Mouse (Mus musculus) thymus, adult 2 months (tissue): ENCODE measurements at regions not wholly inside any gene's neighbourhood (a gene's known extent, or its start where the extent isn't known, plus 50 kb on each side); places are given as distances from the start of the nearest gene placed in this dataset.
"Not testable (repeated sequence)": the region's sequence is repeated elsewhere in the genome, so short reads cannot be mapped to it uniquely, and the experiment has no call there.

Experiments
- DNase-seq: peaks from one replicate; pipeline ENCODE4 v3.0.0; 2021
- H3K27ac ChIP-seq: fragments of 200-500 bp; 2 replicates; pipeline ENCODE4 v1.5.1; 2012; ENCODE audit warnings: low read length, control low read depth; ENCODE audit not compliant: control insufficient read depth, insufficient read depth
- H3K27me3 ChIP-seq: fragments of 200-500 bp; 2 replicates; pipeline ENCODE4 v1.6.1; 2012; ENCODE audit warnings: mild to moderate bottlenecking, low read length, moderate library complexity, mixed read lengths; ENCODE audit not compliant: control insufficient read depth, insufficient read depth
- H3K36me3 ChIP-seq: fragments of 200-500 bp; 2 replicates; pipeline ENCODE4 v1.6.1; 2012; ENCODE audit warnings: mild to moderate bottlenecking, low read length, moderate library complexity; ENCODE audit not compliant: control insufficient read depth, insufficient read depth
- H3K4me1 ChIP-seq: fragments of 200-500 bp; replicated peaks from 2 replicates; pipeline ENCODE4 v1.6.1; 2012; ENCODE audit warnings: low read length; ENCODE audit not compliant: control insufficient read depth, insufficient read depth
- H3K4me3 ChIP-seq: fragments of 200-500 bp; 2 replicates; pipeline ENCODE4 v1.5.1; 2012; ENCODE audit warnings: mild to moderate bottlenecking, low read length, control low read depth, moderate library complexity; ENCODE audit not compliant: control insufficient read depth, insufficient read depth
- CTCF ChIP-seq: fragments of 200-500 bp; IDR thresholded peaks from 2 replicates; pipeline ENCODE4 v1.5.1; 2012; ENCODE audit warnings: mild to moderate bottlenecking, control low read depth, low read length, moderate library complexity, borderline replicate concordance; ENCODE audit not compliant: control insufficient read depth, poor library complexity, insufficient read depth; ENCODE audit errors: extremely low read depth
- POLR2A ChIP-seq: fragments of 200-500 bp; IDR thresholded peaks from 2 replicates; pipeline ENCODE4 v1.6.1; 2012; ENCODE audit warnings: mild to moderate bottlenecking, low read length, control low read depth, moderate library complexity; ENCODE audit not compliant: control insufficient read depth, poor library complexity, insufficient read depth; ENCODE audit errors: extremely low read depth
- WGBS: fragments of 180-500 bp; shearing (Covaris S2); methylation state at CpG from one replicate; pipeline ENCODE4 v1.1.7; 2018; 5-methylcytosine and 5-hydroxymethylcytosine counted together

GRCm38 (mm10) chr16:21102033-21102432 lies 51.8 kb downstream of the Teddm3 start:
- not testable (repeated sequence) for H3K27me3 ChIP-seq, H3K4me3 ChIP-seq, H3K36me3 ChIP-seq, H3K27ac ChIP-seq, H3K4me1 ChIP-seq, DNase-seq
- 80% methylated on average over 3 of the region's 3 CpGs for WGBS

GRCm38 (mm10) chr16:21100126-21100525 lies 53.7 kb downstream of the Teddm3 start:
- H3K27me3 ChIP-seq, H3K36me3 ChIP-seq, H3K27ac ChIP-seq, H3K4me1 ChIP-seq, H3K4me3 ChIP-seq, DNase-seq: not testable (repeated sequence)
- WGBS: 50% methylated on average over 2 of the region's 2 CpGs

GRCm38 (mm10) chr16:21074779-21075148 lies 79.0 kb downstream of the Teddm3 start:
- H3K4me1 ChIP-seq: 0 out of 2 replicates have a peak, but pooled peaks cover 2% of the 10 kb centered on the region
- TF ChIP-seq CTCF (no peak), POLR2A (no peak)
- no peaks in the 10 kb centered on the region for H3K36me3 ChIP-seq
- WGBS: 70% methylated on average over 5 of the region's 5 CpGs
- H3K27me3 ChIP-seq: no peaks in the 10 kb centered on the region
- H3K27ac ChIP-seq: no peak overlapping the region
- H3K4me3 ChIP-seq: no peak overlapping the region
- DNase-seq: no peak

- WGBS: 22% methylated on average over 9 of the region's 10 CpGs
- H3K27me3 ChIP-seq, H3K27ac ChIP-seq, H3K4me1 ChIP-seq, H3K4me3 ChIP-seq, H3K36me3 ChIP-seq: not testable (repeated sequence)
- peak; percentile 6 for DNase-seq
Measured at GRCm38 (mm10) chr16:21074082-21074778, 79.6 kb downstream of the Teddm3 start.

- WGBS: 81% methylated on average over 2 of the region's 2 CpGs
- DNase-seq: no peak
- TF ChIP-seq CTCF (no peak), POLR2A (no peak)
Measured at GRCm38 (mm10) chr16:21060211-21060610, 93.6 kb downstream of the Teddm3 start.

GRCm38 (mm10) chr16:21054772-21055171 lies 99.0 kb downstream of the Teddm3 start:
- TF ChIP-seq POLR2A (no peak), CTCF (no peak)
- Histone ChIP-seq H3K4me3 (no peak overlapping the region), H3K4me1 (no peaks in the 10 kb centered on the region), H3K27ac (no peak overlapping the region), H3K36me3 (no peaks in the 10 kb centered on the region), H3K27me3 (no peaks in the 10 kb centered on the region)
- DNase-seq: no peak

More at GRCm38 (mm10) chr16:21060211-21060610, 93.6 kb downstream of the Teddm3 start:
- Histone ChIP-seq H3K36me3 (no peaks in the 10 kb centered on the region), H3K4me1 (no peaks in the 10 kb centered on the region), H3K27ac (no peak overlapping the region), H3K27me3 (no peaks in the 10 kb centered on the region), H3K4me3 (no peak overlapping the region)

GRCm38 (mm10) chr16:21022087-21022486 lies 131.7 kb downstream of the Teddm3 start:
- DNase-seq, H3K36me3 ChIP-seq, H3K27me3 ChIP-seq, H3K4me1 ChIP-seq, H3K27ac ChIP-seq, H3K4me3 ChIP-seq: not testable (repeated sequence)
- 10% methylated on average over 1 of the region's 1 CpGs for WGBS
